Mouse (Mus musculus) stomach, postnatal 0 days (tissue): Measurements from ENCODE around the gene Rrp36.

Experiments used
- CTCF ChIP-seq: IDR thresholded peaks from 2 replicates; pipeline ENCODE4 v1.5.1; 2016; ENCODE audit warnings: antibody characterized with exemption, low read depth, mild to moderate bottlenecking, moderate library complexity
- EP300 ChIP-seq: optimal IDR thresholded peaks from 2 replicates; pipeline ENCODE3; 2016; ENCODE audit warnings: antibody characterized with exemption

DNA sequence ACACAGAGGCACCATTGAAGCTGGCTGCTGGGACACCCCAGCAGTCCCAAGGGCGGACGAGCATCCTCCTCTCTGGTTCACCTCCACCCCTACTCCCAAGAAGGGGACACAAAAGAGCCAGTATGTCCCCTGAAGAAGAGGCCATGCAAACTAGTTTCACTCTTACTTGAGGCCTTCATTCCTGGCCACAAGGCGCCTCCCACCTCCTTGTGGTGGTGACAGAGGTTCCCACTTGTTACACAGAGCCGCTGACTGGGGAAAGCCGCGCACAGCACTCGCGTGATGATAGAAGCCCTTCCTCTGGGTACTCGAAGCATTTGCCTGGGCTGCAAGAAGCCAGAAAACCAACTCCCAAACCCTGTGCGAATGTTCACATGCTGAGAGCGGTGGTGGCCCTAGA, 51.9 kb downstream of the Rrp36 start:
- TF ChIP-seq CTCF, result no peak
- TF ChIP-seq EP300, result no peak
